Mouse (Mus musculus) heart, adult 11 months (tissue): Measurements from ENCODE around the gene Npw.
A peak's percentile ranks its signal among the peaks of the same experiment; 100 is the strongest.
"Not testable (repeated sequence)": the region's sequence is repeated elsewhere in the genome, so short reads cannot be mapped to it uniquely, and the experiment has no call there.

Experiments used
- DNase-seq: peaks from one replicate; pipeline ENCODE4 v3.0.0; 2022

The Npw gene

DNA sequence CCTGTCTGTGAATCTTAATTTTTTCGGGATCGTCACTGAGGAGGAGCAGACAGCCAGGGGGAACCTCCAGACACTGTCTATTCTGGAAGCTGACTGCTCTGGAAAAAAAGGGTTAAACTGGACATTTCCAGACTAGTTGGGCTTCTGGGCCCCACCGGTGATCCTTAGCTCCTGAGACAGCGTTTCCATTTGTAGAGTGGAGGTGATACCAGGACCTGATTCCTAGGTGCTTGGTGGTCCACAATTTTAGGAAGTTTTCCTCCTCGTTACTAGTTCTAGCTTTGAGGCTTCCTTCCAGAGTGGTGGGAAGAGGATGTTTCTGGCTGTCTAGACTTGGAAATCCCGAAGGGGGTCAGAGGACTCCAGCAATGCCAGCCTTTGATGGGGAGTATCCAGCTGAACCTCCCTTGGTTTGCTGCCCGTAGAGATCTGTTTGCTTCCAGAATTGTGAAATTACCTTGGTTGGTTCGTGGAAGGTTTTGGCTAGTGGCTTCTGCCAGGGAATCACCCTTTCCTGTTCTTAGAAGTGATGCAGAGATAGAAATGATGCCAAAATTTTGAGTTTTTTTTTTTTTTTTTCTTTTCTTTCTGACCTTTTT, 12.1 kb upstream of the Npw start:
- DNase-seq, result peak; percentile 82

DNA sequence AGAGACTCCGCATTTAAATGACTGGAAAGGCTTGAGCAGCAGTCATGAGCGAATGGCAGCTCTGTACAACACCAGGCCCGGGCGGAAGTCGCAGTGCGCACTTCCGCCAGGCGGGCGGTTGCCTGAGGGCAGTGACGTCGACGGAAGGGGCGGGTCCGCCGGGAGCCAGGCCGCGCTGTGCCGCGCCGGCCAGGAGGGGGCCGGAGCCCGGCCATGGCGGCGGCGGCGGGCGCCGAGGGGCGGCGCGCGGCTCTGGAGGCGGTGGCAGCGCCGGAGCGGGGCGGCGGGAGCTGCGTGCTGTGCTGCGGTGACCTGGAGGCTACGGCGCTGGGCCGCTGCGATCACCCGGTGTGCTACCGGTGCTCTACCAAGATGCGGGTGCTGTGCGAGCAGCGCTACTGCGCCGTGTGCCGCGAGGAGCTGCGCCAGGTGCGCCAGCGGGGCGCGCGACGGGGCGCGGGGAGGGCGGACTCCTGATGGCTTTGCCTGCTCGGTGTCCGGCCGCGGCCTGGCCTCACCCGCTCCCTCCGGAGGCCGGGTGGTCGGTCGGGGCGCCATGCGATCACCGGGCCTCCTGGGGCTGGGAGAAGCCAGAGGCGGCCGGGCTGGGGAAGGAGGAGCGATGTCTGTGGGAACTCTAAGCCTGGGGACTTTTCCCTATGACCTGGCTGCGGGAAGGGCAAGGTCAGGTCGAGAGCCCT, 11.4 kb upstream of the Npw start, which contains the start of gene Zfp598:
Gene Zfp598 (plus strand): TSS at position 143 of the 701 bp plus-strand sequence.
- peak; percentile 99 for DNase-seq

DNA sequence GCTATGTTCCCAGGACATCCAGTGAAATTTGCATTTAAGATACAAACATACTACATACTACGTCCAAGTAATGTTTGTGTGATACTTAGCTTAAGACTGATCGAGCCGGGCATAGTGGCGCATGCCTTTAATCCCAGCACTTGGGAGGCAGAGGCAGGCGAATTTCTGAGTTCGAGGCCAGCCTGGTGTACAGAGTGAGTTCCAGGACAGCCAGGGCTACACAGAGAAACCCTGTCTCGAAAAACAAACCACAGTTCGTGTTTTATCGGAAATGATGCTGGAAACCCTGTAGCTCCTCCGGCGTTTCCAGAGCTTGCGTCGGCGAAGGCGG, 10.9 kb upstream of the Npw start:
- not testable (repeated sequence) for DNase-seq

DNA sequence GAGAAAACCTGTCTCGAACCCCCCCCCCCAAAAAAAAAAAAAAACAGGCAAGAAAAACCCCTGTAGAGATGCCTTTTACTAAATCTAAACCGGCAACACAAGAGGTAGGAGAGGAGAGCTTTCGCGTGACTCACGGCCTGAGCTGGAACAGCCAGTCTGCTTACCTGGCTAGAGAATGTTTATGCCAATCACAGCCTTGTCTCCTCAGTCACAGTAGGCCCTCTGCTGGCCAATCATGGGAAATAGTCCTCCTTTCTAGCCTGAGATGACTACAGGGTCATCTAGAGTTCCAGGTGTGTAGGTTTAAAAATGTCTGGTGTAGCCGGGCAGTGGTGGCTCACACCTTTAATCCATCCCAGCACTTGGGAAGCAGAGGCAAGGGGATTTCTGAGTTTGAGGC, 9.2 kb upstream of the Npw start:
- DNase-seq, result peak; percentile 94

DNA sequence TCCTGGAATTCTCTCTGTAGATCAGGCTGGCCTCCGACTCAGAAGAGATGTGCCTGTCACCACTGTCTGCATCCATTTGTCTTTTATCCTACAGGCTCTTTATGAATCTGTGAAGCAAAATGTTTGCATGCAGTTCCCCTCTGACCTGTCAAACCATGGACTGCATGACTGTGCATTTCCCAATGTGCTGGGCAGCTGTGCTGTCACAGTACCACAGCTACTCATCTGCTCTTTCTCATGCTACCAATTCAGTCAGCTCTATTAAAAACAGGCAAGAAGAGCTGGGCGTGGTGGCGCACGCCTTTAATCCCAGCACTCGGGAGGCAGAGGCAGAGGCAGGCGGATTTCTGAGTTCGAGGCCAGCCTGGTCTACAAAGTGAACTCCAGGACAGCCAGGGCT, 8.8 kb upstream of the Npw start:
- not testable (repeated sequence) for DNase-seq

DNA sequence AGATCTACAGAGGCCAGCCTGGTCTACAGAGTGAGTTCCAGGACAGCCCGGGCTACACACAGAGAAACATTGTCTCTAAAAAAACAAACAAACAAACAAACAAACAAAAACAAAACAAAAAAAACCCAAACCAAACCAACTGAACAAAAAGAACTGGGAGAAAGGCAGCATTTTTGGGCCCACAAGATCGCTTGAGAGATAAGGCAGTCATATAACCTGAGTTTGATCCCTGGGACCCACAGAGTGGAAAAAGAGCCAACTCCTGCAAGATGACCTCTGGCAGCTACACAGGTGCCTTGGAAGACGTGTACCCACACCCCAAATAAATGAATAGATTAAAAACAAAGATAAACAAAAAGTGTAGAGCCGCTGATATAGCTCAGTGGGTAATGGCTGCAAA, 3.3 kb downstream of the Npw start:
- no peak for DNase-seq

DNA sequence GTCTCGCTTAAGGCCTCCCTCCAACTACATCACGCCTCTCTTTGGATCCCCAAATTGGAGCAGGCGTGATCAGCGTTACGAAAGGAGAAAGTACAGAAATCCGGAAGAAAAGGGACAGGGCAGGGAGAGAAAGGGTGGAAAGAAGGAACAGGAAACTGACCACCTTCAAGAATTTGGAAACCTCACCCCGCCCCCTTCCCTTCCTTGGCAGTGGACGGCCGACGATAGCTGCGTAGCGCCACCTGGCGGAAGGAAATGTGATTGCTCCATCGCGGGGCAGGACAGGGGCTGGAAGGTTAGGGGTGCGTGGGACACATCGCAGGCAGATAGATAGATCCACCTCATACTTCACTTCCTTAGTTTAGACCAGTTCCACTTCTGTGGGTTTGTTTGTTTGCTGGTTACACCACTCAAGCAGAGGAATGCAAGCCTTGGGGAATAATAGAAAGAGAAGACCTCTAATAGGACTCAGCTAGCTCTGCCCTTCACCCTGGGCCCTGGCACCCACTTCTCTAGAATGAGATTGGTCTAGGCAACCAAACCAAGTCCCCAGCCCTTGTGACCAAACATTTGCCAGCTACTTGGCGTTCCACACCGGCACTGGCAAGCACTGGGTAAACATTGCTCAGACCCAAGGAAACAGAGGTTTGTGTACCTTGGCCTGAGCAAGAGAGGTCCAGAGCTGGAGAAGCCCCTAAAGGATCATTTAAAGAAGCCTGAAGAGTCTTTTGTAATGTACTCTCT, 4.1 kb downstream of the Npw start:
- peak; percentile 96 for DNase-seq

DNA sequence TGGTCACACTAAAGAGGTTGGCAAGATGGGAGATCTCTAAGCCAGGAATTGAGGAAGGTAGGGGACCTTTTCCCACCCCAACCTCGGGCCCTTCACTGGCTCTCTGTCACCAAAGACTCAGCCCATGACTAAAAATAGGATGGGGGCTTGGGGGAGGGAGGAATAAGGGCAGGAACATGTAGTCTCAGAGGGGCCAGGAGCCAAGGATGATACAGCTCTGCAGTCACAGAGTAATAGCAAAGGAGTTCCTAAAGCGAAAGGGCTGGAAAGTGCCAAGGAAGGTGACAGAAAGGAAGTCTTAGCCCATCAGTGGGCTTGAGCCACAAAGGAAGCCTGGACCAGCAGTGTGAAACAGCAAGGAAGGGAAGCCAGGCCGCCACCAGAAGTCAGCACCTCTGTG, 6.4 kb downstream of the Npw start:
- peak; percentile 90 for DNase-seq

DNA sequence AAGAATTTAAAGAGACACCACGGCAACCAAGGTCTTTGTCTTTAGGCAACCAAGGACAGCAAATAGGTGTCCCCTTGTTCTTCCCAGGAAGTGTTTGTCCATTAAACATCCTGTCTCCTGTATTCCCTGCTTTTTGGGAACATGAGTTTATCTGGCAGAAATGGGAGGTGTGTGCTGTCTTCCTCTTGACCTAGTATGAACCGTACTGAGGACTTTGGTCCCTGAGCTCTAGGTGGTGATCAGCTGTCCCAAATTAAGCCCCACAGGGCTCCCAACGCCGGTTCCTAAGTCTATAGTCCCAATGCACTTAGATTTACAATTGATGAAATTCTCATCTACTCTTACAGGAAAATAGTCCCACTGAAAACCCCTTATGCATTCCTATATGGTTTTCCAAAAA, 7.5 kb downstream of the Npw start:
- DNase-seq, result no peak

DNA sequence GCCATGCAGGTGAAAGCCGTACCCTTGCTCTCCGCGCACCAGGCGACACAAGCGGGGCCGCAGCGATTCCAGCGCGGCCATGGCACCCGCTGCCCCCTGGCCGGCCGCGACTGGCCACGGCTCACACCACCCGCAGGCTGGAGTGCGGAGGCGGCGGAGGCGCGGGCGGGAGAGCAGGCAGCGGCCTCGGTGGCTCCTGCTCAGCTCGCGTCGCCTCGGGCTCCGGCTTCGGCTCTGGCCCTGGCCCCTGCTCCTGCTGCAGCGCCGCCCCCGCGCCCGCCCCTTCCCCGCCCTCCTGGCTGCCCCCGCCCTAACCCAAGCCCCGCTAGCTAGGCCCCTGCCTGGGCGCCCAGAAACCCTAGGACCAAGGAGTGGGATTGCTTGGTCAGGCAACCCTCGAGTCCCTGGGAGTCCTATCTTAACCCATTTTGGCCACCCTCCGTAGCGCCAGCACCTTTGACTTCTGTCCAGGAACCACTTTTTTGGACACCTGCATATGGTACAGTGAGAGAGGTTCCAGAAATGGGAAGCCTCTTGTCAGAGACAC, 8.1 kb downstream of the Npw start, which contains the start of gene Slc9a3r2:
Gene Slc9a3r2 (minus strand): TSS at position 258 of the 547 bp plus-strand sequence.
- peak; percentile 98 for DNase-seq

DNA sequence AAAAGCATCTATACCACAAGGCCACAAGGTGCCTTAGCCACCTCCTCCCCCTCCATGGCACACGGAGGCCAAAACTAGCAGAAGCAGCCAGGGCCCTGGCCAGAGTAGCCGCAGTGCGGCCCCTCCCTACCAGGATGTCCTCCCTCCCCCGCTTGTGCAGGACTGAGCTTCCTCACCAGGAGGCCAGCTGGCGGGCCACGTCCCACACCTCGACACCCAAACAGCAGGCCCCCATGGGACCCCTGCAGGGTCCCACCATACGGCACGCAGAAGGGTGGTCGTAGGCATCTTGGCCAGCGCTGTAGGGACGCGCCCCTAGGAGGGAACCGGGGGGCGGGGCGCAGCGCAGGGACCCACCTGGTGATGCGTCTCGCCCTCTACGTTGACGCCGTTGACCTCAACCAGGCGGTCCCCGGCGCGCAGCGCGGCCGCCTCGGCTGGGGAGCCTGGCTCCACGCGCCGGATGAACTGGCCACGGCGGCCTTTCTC, 8.6 kb downstream of the Npw start:
- DNase-seq, result peak; percentile 99

DNA sequence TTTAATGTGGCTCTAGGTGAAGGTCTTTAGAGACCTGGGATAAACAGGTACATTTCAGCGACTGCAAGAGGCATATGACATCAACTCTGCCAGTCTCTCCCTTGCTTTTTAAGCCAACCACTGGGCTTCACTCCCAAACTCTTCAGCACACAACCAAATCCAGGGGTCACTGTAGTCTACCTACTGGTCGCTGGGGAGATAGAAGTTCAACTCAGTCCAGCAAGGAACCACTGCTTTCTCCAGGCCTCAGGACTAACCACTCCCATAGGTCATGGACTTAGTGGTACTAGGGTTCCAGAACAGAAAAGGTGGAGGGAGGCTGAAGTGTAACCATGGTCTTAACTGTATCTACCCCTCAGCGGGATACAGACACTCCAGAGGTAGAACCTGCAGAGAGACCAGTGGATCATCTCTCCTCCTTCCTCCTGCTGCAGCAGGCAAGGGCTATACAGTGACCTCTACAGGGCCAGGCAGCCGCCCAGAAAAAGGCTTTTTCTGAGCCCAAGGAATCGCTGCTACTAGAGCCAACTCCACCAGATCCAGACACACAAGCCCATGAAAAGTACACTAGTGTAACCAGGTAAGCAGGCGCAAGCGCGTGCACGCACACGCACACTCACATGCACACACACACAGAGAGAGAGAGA, 9.4 kb downstream of the Npw start:
- peak; percentile 92 for DNase-seq

DNA sequence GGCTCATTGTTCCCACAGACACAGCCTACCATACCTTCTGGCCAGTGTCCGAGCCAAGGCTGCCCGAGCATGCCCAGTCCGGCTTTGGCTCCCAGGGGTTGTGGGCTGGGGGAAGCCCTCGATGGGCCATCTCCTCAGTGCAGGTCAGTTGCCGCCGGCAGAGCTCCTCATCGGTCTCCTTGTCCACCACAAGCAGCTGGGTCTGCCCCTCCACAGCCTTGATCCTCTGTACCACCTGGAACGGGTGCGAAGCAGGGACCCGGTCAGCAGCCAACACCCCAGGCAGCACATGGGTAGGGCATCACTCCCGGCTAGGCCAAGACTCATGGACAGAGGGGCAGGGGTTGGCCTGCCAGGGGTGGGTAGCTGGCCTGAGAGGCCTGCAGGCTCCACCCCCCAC, 10.8 kb downstream of the Npw start:
- peak; percentile 97 for DNase-seq

DNA sequence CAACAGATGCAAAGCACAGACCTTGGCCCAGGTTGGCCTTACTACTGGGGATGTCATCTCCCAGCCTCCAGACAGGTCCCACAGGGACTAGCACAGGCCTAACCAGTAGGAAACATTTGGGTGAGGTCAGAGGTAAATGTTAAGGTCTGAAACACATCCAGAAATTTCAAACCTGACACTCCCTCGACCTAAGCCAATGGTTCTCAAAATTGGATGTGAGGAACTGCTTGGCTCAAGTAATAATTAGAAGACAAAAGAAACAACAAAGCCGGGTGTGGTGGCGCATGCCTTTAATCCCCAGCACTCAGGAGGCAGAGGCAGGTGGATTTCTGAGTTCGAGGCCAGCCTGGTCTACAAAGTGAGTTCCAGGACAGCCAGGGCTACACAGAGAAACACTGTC, 11.9 kb downstream of the Npw start:
- no peak for DNase-seq

DNA sequence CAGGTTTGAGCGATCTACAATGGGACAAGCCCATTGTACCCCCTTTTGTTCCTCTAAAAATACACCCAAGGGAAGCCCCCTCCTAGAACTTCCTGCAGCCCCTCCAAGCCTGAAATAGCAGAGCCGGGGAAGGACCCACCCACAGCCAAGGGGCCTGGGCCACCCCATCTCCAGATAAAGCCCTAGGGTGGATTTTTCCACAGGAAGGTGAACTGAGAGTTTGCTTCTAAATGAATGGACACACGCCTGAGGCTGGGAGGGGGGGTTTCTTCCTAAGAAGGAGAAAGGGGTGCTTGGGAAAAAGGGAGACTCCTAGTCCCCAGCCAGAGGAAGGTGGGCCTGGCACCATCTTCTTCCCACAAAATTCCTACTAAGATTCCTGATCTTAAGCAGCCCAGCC, 12.3 kb downstream of the Npw start:
- DNase-seq, result peak; percentile 99

DNA sequence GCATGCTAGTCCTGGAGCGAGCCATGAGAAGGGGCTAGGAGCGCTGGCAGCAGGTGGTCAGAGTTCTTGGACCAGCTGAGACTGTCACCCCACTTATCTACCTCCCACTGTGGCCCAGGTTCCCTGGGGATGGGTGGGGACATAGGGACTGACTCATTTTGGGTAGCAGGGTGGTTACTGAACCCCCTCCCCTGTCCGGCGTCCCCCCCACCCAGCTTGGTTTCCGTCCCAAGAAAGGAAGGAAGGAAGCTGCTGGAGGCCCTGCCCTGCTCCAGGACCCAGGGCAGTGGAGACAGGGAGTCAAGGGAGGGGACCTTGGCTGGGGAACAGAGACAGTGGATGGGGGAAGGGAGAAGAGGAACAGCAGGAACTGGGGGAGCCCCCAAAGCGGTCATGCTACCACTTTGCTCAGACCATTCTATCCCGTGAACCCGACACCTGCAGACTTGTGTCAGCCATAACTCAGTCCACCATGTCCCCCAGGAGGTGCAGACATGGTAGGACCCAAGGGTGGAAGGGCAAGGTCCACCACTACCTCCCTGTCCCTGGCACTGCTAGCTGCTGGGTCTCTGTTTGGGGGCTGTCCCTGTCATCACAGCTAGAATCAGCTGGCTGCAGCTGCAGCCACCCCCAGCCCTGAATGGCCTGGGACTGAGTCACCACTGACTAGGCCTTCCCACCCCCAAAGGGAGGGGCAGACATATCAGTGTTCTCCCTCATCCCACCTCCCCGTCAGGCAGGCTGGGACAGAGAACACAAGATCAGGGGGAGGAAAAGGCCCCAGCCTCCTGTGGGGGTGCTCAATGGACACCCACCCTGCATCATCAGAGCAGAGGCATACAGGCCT, 13.2 kb downstream of the Npw start:
- peak; percentile 99 for DNase-seq

DNA sequence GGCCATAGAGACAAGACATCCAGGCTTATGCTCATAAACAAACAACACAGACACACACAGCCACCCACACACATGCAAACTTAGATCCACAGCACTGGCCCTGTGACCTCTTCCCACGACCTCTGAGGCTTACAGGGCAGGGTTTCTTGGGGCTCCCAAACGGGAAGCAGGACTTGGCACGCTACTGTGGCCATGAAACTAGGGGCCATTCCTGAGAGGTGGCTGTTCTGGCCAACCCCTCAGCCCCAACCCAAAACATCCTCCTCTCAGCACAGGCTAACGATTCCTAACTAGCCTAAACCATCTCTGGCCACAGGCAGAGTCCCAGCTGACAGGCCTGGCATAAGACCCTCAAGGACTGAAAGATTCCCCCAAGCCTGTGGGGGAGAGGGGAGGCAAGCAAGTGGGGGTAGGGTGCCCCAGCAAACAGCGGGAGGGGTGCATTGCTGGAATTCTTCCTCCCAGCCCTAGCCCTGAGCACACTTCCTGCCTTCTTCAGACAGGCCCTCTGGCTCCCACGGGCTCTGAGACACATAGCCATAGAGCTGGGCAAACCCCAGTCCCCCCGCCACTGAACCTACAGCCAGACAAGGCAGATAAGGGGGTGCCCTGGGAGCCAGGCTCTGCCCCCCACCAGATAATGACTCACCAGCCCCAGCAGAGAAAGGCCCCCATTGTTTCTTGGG, 14.1 kb downstream of the Npw start:
- DNase-seq, result peak; percentile 98

DNA sequence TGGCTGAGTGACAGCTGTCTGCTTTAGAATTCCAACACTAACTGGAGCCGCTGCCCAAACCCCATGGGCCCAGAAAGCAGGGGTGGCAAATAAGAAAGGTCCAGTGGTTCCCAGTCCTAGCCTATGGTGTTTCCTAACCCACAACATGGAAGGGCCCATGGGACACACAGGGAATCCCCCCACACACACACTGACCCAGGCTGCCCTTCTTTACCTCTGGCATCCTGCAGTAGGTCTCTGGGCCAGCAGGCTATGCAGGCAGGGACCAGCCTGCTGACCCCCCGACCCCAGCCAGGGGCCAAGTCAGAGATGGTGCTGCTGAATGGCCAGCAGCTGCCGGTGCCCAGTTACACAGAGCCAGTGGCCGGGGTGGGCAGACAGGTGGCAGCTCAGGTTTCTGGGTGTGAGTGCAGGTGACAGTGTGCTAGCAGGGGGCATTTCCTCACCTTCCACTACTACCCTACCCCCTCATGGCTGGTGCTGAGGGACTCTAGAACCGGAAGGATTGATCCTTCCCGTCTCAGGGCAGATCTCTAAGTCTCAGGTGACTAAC, 15.4 kb downstream of the Npw start:
- DNase-seq, result peak; percentile 94

DNA sequence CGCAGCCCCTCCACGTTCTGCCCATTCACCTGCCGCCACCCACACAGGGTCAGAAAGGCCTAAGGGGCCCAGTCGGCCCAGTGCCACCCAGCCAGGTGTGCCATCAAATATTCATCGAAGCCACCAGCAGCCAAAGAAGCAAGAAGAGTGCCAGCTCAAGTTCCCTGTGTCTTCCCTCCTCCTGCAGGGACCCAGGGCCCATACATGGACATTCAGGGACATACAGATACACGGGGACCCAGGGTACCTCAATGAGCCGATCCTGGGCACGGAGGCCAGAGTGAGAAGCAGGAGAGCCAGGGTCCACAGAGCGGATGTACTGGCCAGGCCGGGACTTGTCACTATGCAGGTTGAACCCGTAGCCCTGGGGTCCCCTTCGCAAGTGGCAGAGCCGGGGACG, 16.3 kb downstream of the Npw start:
- peak; percentile 93 for DNase-seq

DNA sequence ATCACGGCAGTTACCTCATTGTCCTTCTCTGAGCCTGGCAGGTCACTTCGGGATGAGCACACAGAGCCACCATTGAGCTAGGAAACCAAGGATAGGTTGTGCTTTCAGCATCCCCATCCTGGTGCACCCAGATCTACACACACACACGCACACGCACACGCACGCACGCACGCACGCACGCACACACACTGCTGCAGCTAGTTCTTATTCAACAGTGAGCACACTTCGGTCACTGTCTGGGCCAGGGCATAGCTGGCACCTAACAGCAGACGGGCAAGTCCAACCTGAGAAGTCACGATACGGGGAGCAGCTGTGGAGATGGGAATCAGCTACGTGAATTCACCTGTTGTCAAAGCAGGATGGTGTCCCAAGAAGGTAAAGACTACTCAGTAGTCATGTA, 17.7 kb downstream of the Npw start:
- no peak for DNase-seq

DNA sequence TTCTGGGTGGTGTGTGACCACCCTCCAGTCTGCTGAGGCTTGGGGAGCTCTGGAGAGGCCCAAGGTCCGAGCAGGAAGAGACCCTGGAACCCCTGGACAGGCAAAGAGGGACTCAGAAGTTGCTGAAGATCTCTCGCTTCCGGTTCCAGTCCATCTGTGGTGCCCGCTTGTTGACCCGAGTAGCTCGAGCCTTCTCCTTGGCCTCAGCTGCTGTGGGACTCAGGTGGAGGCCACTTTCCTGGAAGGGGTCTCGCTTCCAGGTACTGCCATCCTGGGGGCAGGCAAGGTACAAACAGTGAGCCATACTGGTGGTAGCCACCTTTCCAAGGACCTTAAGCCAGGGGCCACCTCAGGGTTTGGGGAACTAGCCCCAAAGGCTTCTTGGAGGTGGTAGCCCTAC, 18.1 kb downstream of the Npw start:
- peak; percentile 94 for DNase-seq
